Mouse (Mus musculus): ENCODE results near the gene Kctd7. TPM values are rescaled to one million over a fixed set of nuclear protein-coding genes. Genes with fewer than 3 reads are reported as not detected.

Kctd7 gene
- polyA plus RNA-seq, 1 experiment: 2.4 TPM

GRCm38 (mm10) chr5:130173012-130173411 lies 28.4 kb downstream of the Kctd7 start:
- Histone ChIP-seq H3K27ac (ENCODE audit: insufficient read depth, low read depth, low read length) (no peak overlapping the region), H3K36me3 (ENCODE audit: control insufficient read depth, insufficient read depth, low read length) (no peaks in the 10 kb centered on the region), H3K4me3 (ENCODE audit: insufficient read depth, low read depth, low read length) (0 out of 2 replicates have a peak overlapping the region, but pooled peaks have one; percentile 69), H3K4me1 (ENCODE audit: control insufficient read depth, insufficient read depth, low read length) (peaks cover 15% of the 10 kb centered on the region), H3K27me3 (replicated peaks; ENCODE audit: control insufficient read depth, insufficient read depth, low read length) (no peaks in the 10 kb centered on the region)
- DNase-seq: no peak
- TF ChIP-seq CTCF (conservative IDR thresholded peaks at IDR 0.05; ENCODE audit: insufficient read depth, insufficient read length, low read depth, low read length) (no peak), POLR2A (IDR thresholded peaks at IDR 0.05; ENCODE audit: low read depth, low read length) (no peak)
- WGBS: 90% methylated on average over 4 of the region's 4 CpGs

- no peaks in the 10 kb centered on the region for H3K27me3 ChIP-seq (replicated peaks; ENCODE audit: control insufficient read depth, insufficient read depth, low read length)
- WGBS: 52% methylated on average over 4 of the region's 4 CpGs
- no peak for TF ChIP-seq CTCF (conservative IDR thresholded peaks at IDR 0.05; ENCODE audit: insufficient read depth, insufficient read length, low read depth, low read length)
- no peak for TF ChIP-seq POLR2A (IDR thresholded peaks at IDR 0.05; ENCODE audit: low read depth, low read length)
- no peak overlapping the region for H3K4me3 ChIP-seq (ENCODE audit: insufficient read depth, low read depth, low read length)
- no peak for DNase-seq
- H3K4me1 ChIP-seq (ENCODE audit: control insufficient read depth, insufficient read depth, low read length): peaks cover 8% of the 10 kb centered on the region; the same call in 1 of the 2 replicates
- H3K36me3 ChIP-seq (ENCODE audit: control insufficient read depth, insufficient read depth, low read length): no peaks in the 10 kb centered on the region
- peak overlapping the region; percentile 4 for H3K27ac ChIP-seq (ENCODE audit: insufficient read depth, low read depth, low read length)
Observed at GRCm38 (mm10) chr5:130177871-130178270, 33.2 kb downstream of the Kctd7 start.

- Histone ChIP-seq H3K27me3 (replicated peaks; ENCODE audit: control insufficient read depth, insufficient read depth, low read length) (no peaks in the 10 kb centered on the region), H3K4me1 (ENCODE audit: control insufficient read depth, insufficient read depth, low read length) (peaks cover 6% of the 10 kb centered on the region; the same call in 1 of the 2 replicates), H3K4me3 (ENCODE audit: insufficient read depth, low read depth, low read length) (no peak overlapping the region), H3K36me3 (ENCODE audit: control insufficient read depth, insufficient read depth, low read length) (no peaks in the 10 kb centered on the region), H3K27ac (ENCODE audit: insufficient read depth, low read depth, low read length) (no peak overlapping the region)
- no peak for DNase-seq
- WGBS: 58% methylated on average over 7 of the region's 7 CpGs
- no peak for TF ChIP-seq POLR2A (IDR thresholded peaks at IDR 0.05; ENCODE audit: low read depth, low read length)
- TF ChIP-seq CTCF (conservative IDR thresholded peaks at IDR 0.05; ENCODE audit: insufficient read depth, insufficient read length, low read depth, low read length): 0 out of 2 replicates have a peak, but pooled peaks have one; percentile 11
Observed at GRCm38 (mm10) chr5:130180362-130180761, 35.7 kb downstream of the Kctd7 start.

- Histone ChIP-seq H3K4me1 (ENCODE audit: control insufficient read depth, insufficient read depth, low read length) (peaks cover 6% of the 10 kb centered on the region; the same call in 1 of the 2 replicates), H3K27me3 (replicated peaks; ENCODE audit: control insufficient read depth, insufficient read depth, low read length) (no peaks in the 10 kb centered on the region), H3K36me3 (ENCODE audit: control insufficient read depth, insufficient read depth, low read length) (no peaks in the 10 kb centered on the region), H3K4me3 (ENCODE audit: insufficient read depth, low read depth, low read length) (no peak overlapping the region), H3K27ac (ENCODE audit: insufficient read depth, low read depth, low read length) (no peak overlapping the region)
- TF ChIP-seq CTCF (conservative IDR thresholded peaks at IDR 0.05; ENCODE audit: insufficient read depth, insufficient read length, low read depth, low read length) (no peak), POLR2A (IDR thresholded peaks at IDR 0.05; ENCODE audit: low read depth, low read length) (no peak)
- DNase-seq: no peak
- 58% methylated on average over 6 of the region's 6 CpGs for WGBS
Observed at GRCm38 (mm10) chr5:130181740-130182540, 37.3 kb downstream of the Kctd7 start.

- TF ChIP-seq POLR2A (IDR thresholded peaks at IDR 0.05; ENCODE audit: low read depth, low read length) (no peak), CTCF (conservative IDR thresholded peaks at IDR 0.05; ENCODE audit: insufficient read depth, insufficient read length, low read depth, low read length) (no peak)
- Histone ChIP-seq H3K27me3 (replicated peaks; ENCODE audit: control insufficient read depth, insufficient read depth, low read length) (no peaks in the 10 kb centered on the region), H3K4me3 (ENCODE audit: insufficient read depth, low read depth, low read length) (no peak overlapping the region), H3K27ac (ENCODE audit: insufficient read depth, low read depth, low read length) (no peak overlapping the region), H3K4me1 (ENCODE audit: control insufficient read depth, insufficient read depth, low read length) (peaks cover 6% of the 10 kb centered on the region; the same call in 1 of the 2 replicates), H3K36me3 (ENCODE audit: control insufficient read depth, insufficient read depth, low read length) (no peaks in the 10 kb centered on the region)
- no peak for DNase-seq
- 63% methylated on average over 3 of the region's 3 CpGs for WGBS
Observed at GRCm38 (mm10) chr5:130182541-130182821, 37.8 kb downstream of the Kctd7 start.

DNA sequence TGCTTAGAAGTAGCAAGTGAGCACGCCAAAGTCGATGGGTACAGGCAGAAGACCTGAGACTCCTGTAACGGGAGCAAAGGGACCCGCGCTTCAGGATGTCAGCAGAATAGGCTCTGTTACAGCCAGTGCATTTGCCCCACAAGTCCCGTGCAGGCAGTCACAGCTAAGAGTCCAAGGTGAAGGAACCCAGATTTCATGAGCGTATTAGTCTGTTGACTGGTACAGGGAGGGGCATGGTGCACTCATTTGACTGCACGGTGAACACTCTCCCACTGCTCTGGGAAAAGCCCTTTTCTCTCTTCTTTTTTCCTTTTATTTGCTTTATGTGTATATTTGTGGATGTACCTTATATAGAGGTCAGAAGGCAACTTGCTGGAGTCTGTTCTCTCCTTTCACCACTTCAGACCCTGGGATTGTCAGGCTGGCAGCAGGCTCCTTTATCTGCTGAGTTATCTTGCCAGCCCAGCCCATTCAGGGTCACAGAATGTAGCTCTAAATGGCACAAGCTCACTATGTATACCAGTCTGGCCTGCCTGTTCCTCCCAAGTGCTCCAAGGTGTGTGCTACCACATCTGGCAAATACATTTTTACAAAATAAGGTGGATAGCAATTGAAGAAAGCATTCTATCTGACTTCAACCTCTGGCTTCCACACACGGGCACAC lies 39.7 kb downstream of the Kctd7 start:
- TF ChIP-seq CTCF (conservative IDR thresholded peaks at IDR 0.05; ENCODE audit: insufficient read depth, insufficient read length, low read depth, low read length): no peak
- TF ChIP-seq POLR2A (IDR thresholded peaks at IDR 0.05; ENCODE audit: low read depth, low read length): no peak
- no peak for DNase-seq
- Histone ChIP-seq H3K4me3 (ENCODE audit: insufficient read depth, low read depth, low read length) (no peak overlapping the region), H3K4me1 (ENCODE audit: control insufficient read depth, insufficient read depth, low read length) (peaks cover 3% of the 10 kb centered on the region; the same call in 1 of the 2 replicates), H3K36me3 (ENCODE audit: control insufficient read depth, insufficient read depth, low read length) (no peaks in the 10 kb centered on the region), H3K27me3 (replicated peaks; ENCODE audit: control insufficient read depth, insufficient read depth, low read length) (no peaks in the 10 kb centered on the region), H3K27ac (ENCODE audit: insufficient read depth, low read depth, low read length) (no peak overlapping the region)
- WGBS: 65% methylated on average over 9 of the region's 9 CpGs

- 72% methylated on average over 6 of the region's 6 CpGs for WGBS
- Histone ChIP-seq H3K4me3 (ENCODE audit: insufficient read depth, low read depth, low read length) (no peak overlapping the region), H3K27me3 (replicated peaks; ENCODE audit: control insufficient read depth, insufficient read depth, low read length) (no peaks in the 10 kb centered on the region), H3K36me3 (ENCODE audit: control insufficient read depth, insufficient read depth, low read length) (no peaks in the 10 kb centered on the region), H3K4me1 (ENCODE audit: control insufficient read depth, insufficient read depth, low read length) (peaks cover 3% of the 10 kb centered on the region; the same call in 1 of the 2 replicates), H3K27ac (ENCODE audit: insufficient read depth, low read depth, low read length) (no peak overlapping the region)
- no peak for TF ChIP-seq POLR2A (IDR thresholded peaks at IDR 0.05; ENCODE audit: low read depth, low read length)
- TF ChIP-seq CTCF (conservative IDR thresholded peaks at IDR 0.05; ENCODE audit: insufficient read depth, insufficient read length, low read depth, low read length): no peak
- no peak for DNase-seq
Observed at GRCm38 (mm10) chr5:130185312-130185711, 40.7 kb downstream of the Kctd7 start.
